Mouse (Mus musculus) 3134 (cell line): ENCODE results near the gene Fbxo5.

Experiments used
- DNase-seq: peaks from one replicate; pipeline ENCODE4 v3.0.0-alpha.2; 2011; ENCODE audit warnings: low spot score; ENCODE audit not compliant: insufficient read length; ENCODE audit errors: extremely low read depth

Fbxo5 gene

DNA sequence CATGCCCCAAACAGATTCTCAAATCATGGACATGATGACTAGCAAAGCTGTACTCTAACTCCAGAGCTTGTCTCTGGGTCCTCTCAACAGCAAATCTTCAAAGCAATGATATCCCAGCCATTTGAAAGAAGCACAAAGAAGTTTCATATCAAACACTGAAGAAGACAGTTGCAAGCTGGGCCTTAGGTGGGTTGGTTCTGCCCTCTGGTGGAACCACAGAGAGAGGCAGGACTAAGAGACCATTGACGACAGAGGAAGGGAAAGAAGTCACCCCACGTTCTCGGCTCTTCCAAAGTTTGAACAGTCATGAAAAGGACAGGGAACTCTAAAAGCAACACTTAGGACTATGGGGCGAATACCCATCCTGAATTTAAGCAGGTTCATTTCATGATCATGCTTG, 18.5 kb downstream of the Fbxo5 start:
- no peak for DNase-seq
